Mouse (Mus musculus) small intestine, adult 2 months (tissue): Measurements from ENCODE around the gene Wdr54. TPM values are rescaled to one million over a fixed set of nuclear protein-coding genes. Genes with fewer than 3 reads are reported as not detected.

ENCODE experiments used
- H3K27ac ChIP-seq: fragments of 200-500 bp; 2 replicates; pipeline ENCODE4 v1.5.1; 2012; ENCODE audit warnings: low read depth, low read length, control low read depth, inconsistent platforms; ENCODE audit not compliant: insufficient read depth
- H3K27me3 ChIP-seq: fragments of 200-500 bp; 2 replicates; pipeline ENCODE4 v1.6.1; 2012; ENCODE audit warnings: mild to moderate bottlenecking, moderate library complexity, low read length, inconsistent platforms; ENCODE audit not compliant: control insufficient read depth, insufficient read depth
- H3K36me3 ChIP-seq: fragments of 200-500 bp; 2 replicates; pipeline ENCODE4 v1.6.1; 2012; ENCODE audit warnings: mild to moderate bottlenecking, low read length, control low read depth, inconsistent platforms; ENCODE audit not compliant: control insufficient read depth, insufficient read depth
- H3K4me1 ChIP-seq: fragments of 200-500 bp; 2 replicates; pipeline ENCODE4 v1.6.1; 2012; ENCODE audit warnings: low read length, inconsistent platforms, mixed read lengths; ENCODE audit not compliant: control insufficient read depth, insufficient read depth, insufficient read length
- H3K4me3 ChIP-seq: fragments of 200-500 bp; 2 replicates; pipeline ENCODE4 v1.5.1; 2012; ENCODE audit warnings: low read depth, mild to moderate bottlenecking, control low read depth, inconsistent platforms, low read length, moderate library complexity
- CTCF ChIP-seq: fragments of 200-500 bp; IDR thresholded peaks from 2 replicates; pipeline ENCODE4 v1.5.1; 2012; ENCODE audit warnings: low read depth, mild to moderate bottlenecking, control low read depth, inconsistent platforms, low read length, moderate library complexity, mixed read lengths; ENCODE audit not compliant: insufficient replicate concordance, insufficient read length; ENCODE audit errors: extremely low read depth
- POLR2A ChIP-seq: fragments of 200-500 bp; IDR thresholded peaks from 2 replicates; pipeline ENCODE4 v1.6.1; 2012; ENCODE audit warnings: low read depth, mild to moderate bottlenecking, control low read depth, inconsistent platforms, low read length, moderate library complexity
- WGBS: fragments of 180-500 bp; shearing (Covaris S2); methylation state at CpG from one replicate; pipeline ENCODE4 v1.1.7; 2018; 5-methylcytosine and 5-hydroxymethylcytosine counted together
- polyA plus RNA-seq: library from polyadenylated mRNA; depleted of rRNA; stranded (reverse); fragments of >200 nt; gene quantifications from 2 replicates; pipeline ENCODE4 v1.2.3, GENCODE M21; 2012

Gene Wdr54
- polyA plus RNA-seq, 1 experiment, result 0.90 TPM

GRCm38 (mm10) chr6:83136291-83136880, 19.8 kb downstream of the Wdr54 start:
- no peak for TF ChIP-seq POLR2A
- TF ChIP-seq CTCF, result no peak
- no peaks in the 10 kb centered on the region for H3K27me3 ChIP-seq
- H3K4me3 ChIP-seq, result peak overlapping the region; percentile 83
- H3K36me3 ChIP-seq, result peaks cover 6% of the 10 kb centered on the region; the same call in 1 of the 2 replicates
- peaks cover 21% of the 10 kb centered on the region for H3K4me1 ChIP-seq
- WGBS, result 15% methylated on average over 5 of the region's 5 CpGs
- H3K27ac ChIP-seq, result peak overlapping the region; percentile 93

GRCm38 (mm10) chr6:83135571-83136161, 20.5 kb downstream of the Wdr54 start:
- Histone ChIP-seq H3K27ac (peak overlapping the region; percentile 93), H3K4me3 (peak overlapping the region; percentile 83), H3K27me3 (no peaks in the 10 kb centered on the region), H3K4me1 (peaks cover 27% of the 10 kb centered on the region), H3K36me3 (peaks cover 6% of the 10 kb centered on the region; the same call in 1 of the 2 replicates)
- 3% methylated on average over 37 of the region's 37 CpGs for WGBS
- TF ChIP-seq CTCF (no peak), POLR2A (peak; percentile 39)

GRCm38 (mm10) chr6:83134951-83135513, 21.2 kb downstream of the Wdr54 start, which contains the start of gene Rtkn:
Rtkn (plus strand) TSS chr6:83135463.
- no peak for TF ChIP-seq CTCF
- peak; percentile 58; the same call in 1 of the 2 replicates for TF ChIP-seq POLR2A
- Histone ChIP-seq H3K27ac (peak within 1 kb of the TSS; percentile 93), H3K36me3 (peaks cover 4% of the 10 kb centered on the region; the same call in 1 of the 2 replicates), H3K4me1 (peaks cover 27% of the 10 kb centered on the region), H3K4me3 (peak within 1 kb of the TSS; percentile 83), H3K27me3 (no peaks in the 10 kb centered on the region)
- WGBS, result 28% methylated on average over 7 of the region's 7 CpGs

- WGBS, result 39% methylated on average over 3 of the region's 3 CpGs
- Histone ChIP-seq H3K36me3 (peaks cover 2% of the 10 kb centered on the region; the same call in 1 of the 2 replicates), H3K4me3 (no peak overlapping the region), H3K27ac (peak overlapping the region; percentile 93), H3K4me1 (peaks cover 27% of the 10 kb centered on the region), H3K27me3 (no peaks in the 10 kb centered on the region)
- TF ChIP-seq POLR2A (no peak), CTCF (no peak)
Measured at GRCm38 (mm10) chr6:83134226-83134625, 22.0 kb downstream of the Wdr54 start.

GRCm38 (mm10) chr6:83132176-83132919, 23.8 kb downstream of the Wdr54 start:
- Histone ChIP-seq H3K27me3 (no peaks in the 10 kb centered on the region), H3K27ac (peak overlapping the region; percentile 97), H3K36me3 (no peaks in the 10 kb centered on the region), H3K4me1 (peaks cover 21% of the 10 kb centered on the region), H3K4me3 (no peak overlapping the region)
- no peak for TF ChIP-seq POLR2A
- WGBS, result 42% methylated on average over 9 of the region's 9 CpGs

GRCm38 (mm10) chr6:83131469-83132034, 24.6 kb downstream of the Wdr54 start:
- H3K36me3 ChIP-seq, result no peaks in the 10 kb centered on the region
- no peak overlapping the region for H3K4me3 ChIP-seq
- no peaks in the 10 kb centered on the region for H3K27me3 ChIP-seq
- peak overlapping the region; percentile 97 for H3K27ac ChIP-seq
- TF ChIP-seq POLR2A (no peak), CTCF (no peak)
- H3K4me1 ChIP-seq, result peaks cover 21% of the 10 kb centered on the region
- 12% methylated on average over 6 of the region's 6 CpGs for WGBS
